Mouse (Mus musculus): ENCODE data around the gene Alkbh1. TPM values are rescaled to one million over a fixed set of nuclear protein-coding genes. Genes with fewer than 3 reads are reported as not detected.

Alkbh1 gene
- polyA plus RNA-seq, 2 experiments: 48.3 to 60.2 TPM

DNA sequence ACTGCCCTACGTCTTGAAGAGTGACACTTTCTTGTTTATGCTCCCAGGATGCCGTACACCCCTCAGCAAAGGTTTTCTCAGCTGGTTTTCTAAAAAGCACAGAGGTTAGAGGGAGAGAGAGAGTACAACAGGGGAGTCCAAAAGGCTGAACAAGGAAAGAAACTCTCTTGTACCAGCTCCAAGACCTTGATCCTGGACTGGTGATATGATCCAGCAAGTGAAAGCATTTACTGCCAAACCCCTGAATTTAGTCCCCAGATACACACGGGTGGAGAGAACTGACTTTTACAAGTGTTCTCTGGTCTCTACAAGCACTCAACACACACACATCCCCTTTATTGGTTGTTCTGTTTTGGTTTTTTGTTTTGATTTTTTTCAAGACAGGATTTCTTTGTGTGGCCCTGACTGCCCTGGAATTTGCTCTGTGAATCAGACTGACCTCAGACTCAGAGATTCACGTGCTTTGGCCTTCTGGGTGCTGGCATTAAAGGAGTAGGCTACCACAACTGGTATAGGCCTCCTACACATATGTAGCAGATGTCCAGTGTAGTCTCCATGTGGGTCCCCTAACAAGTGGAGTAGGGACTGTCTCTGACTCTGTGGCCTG, 45.9 kb downstream of the Alkbh1 start:
- H3K9ac ChIP-seq (ENCODE audit: low read depth, low read length, severe bottlenecking): no peak overlapping the region
- no peaks in the 10 kb centered on the region for H3K4me1 ChIP-seq (ENCODE audit: control insufficient read depth, insufficient read depth, low read length)
- no peak overlapping the region for H3K4me3 ChIP-seq (replicated peaks; ENCODE audit: low read length)
- DNase-seq (ENCODE audit: low spot score) (no peak), ATAC-seq (ENCODE audit: low FRiP score, low read depth) (no peak)
- H3K27ac ChIP-seq (replicated peaks; ENCODE audit: low read depth, low read length): no peak overlapping the region
- H3K36me3 ChIP-seq (ENCODE audit: control insufficient read depth, insufficient read depth, low read length): no peaks in the 10 kb centered on the region
- no peak overlapping the region for H3K4me2 ChIP-seq (replicated peaks; ENCODE audit: low read depth, low read length, severe bottlenecking)
- 50% methylated on average over 4 of the region's 4 CpGs for WGBS
- no peaks in the 10 kb centered on the region for H3K9me3 ChIP-seq (ENCODE audit: control insufficient read depth, low read length)
- H3K27me3 ChIP-seq (ENCODE audit: control insufficient read depth, insufficient read depth, low read length): no peaks in the 10 kb centered on the region
- TF ChIP-seq POLR2A (IDR thresholded peaks at IDR 0.05; ENCODE audit: borderline replicate concordance, extremely low read depth, insufficient read depth, insufficient read length): no peak

DNA sequence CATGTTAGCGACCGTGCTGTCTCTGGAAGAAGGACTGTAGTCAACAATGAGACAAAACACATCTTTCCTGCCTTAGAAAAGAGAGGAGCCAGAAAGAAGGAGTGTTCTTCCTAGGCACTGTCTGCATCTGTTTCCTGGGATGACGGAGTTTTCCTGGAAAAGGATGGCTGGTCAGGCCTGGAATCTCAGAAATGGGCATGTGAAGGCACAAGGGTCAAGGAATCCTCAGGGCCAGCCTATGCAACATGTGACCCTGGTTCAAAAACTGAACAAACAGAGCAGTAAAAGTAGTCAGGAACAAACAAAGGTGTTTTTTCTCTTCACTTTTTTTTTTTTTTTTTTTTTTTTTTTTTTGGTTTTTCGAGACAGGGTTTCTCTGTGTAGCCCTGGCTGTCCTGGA, 46.7 kb downstream of the Alkbh1 start:
- Histone ChIP-seq H3K27ac (replicated peaks; ENCODE audit: low read depth, low read length) (no peak overlapping the region), H3K4me3 (replicated peaks; ENCODE audit: low read length) (no peak overlapping the region), H3K27me3 (ENCODE audit: control insufficient read depth, insufficient read depth, low read length) (no peaks in the 10 kb centered on the region), H3K4me1 (ENCODE audit: control insufficient read depth, insufficient read depth, low read length) (no peaks in the 10 kb centered on the region), H3K36me3 (ENCODE audit: control insufficient read depth, insufficient read depth, low read length) (no peaks in the 10 kb centered on the region), H3K9me3 (ENCODE audit: control insufficient read depth, low read length) (no peaks in the 10 kb centered on the region), H3K9ac (ENCODE audit: low read depth, low read length, severe bottlenecking) (no peak overlapping the region), H3K4me2 (replicated peaks; ENCODE audit: low read depth, low read length, severe bottlenecking) (no peak overlapping the region)
- no peak for ATAC-seq (ENCODE audit: low FRiP score, low read depth)
- WGBS: 79% methylated on average over 3 of the region's 4 CpGs
- no peak for TF ChIP-seq POLR2A (IDR thresholded peaks at IDR 0.05; ENCODE audit: borderline replicate concordance, extremely low read depth, insufficient read depth, insufficient read length)
- no peak for DNase-seq (ENCODE audit: low spot score)

DNA sequence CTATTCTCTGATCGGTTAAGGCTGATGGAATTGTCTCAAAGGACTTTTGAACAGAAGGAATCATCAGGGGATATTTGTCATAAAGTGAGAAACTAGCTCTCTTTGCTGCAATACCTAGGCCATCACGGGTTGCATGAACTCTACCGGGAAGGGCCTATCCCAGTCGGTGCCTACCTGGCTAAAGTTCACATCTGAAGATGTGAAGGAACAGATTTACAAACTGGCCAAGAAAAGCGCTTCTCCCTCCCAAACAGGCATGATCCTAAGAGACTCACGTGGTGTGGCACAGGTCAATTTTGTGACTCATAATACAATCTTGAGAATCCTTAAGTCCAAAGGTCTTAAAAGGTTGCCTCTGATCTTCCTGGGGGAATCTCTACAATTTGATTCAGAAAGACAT, 49.5 kb downstream of the Alkbh1 start:
- Histone ChIP-seq H3K4me3 (replicated peaks; ENCODE audit: low read length) (no peak overlapping the region), H3K4me2 (replicated peaks; ENCODE audit: low read depth, low read length, severe bottlenecking) (no peak overlapping the region), H3K27ac (replicated peaks; ENCODE audit: low read depth, low read length) (no peak overlapping the region), H3K4me1 (ENCODE audit: control insufficient read depth, insufficient read depth, low read length) (no peaks in the 10 kb centered on the region), H3K9ac (ENCODE audit: low read depth, low read length, severe bottlenecking) (no peak overlapping the region), H3K27me3 (ENCODE audit: control insufficient read depth, insufficient read depth, low read length) (no peaks in the 10 kb centered on the region), H3K36me3 (ENCODE audit: control insufficient read depth, insufficient read depth, low read length) (no peaks in the 10 kb centered on the region), H3K9me3 (ENCODE audit: control insufficient read depth, low read length) (no peaks in the 10 kb centered on the region)
- TF ChIP-seq POLR2A (IDR thresholded peaks at IDR 0.05; ENCODE audit: borderline replicate concordance, extremely low read depth, insufficient read depth, insufficient read length): no peak
- 86% methylated on average over 6 of the region's 6 CpGs for WGBS
- no peak for ATAC-seq (ENCODE audit: low FRiP score, low read depth)
- DNase-seq (ENCODE audit: low spot score): no peak

DNA sequence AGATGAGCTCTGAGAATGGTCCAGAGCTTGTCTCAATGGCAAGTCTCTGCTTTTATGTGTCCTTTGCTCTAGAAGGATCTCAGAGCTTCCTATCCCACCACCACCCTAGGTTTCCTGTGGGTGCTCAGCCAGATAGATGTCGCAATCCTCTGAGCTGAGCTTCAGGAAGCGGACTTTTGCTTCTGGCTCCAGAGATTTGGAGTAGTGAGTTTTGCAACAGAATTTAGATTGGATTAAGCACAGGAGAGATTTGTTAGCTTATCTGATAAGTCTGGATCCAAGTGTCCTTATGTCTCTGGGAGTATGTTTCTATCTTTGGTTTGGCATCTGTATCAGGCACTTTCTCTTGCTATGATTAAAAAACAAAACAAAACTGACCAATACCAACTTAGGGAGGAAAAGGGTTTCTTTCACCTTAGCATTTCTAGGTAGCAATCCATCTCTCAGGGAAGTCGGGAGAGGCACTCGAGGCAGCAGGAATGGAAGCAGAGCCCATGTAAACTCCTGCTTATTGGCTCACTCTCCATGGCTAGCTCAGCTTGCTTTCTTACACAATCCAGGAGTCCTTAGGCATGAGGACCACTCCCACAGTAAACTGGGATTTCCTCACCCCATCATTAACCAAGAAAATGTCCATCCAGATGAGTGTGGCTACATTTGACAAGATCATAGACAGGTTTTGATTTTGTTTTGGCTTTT, 50.2 kb downstream of the Alkbh1 start:
- H3K27me3 ChIP-seq (ENCODE audit: control insufficient read depth, insufficient read depth, low read length): no peaks in the 10 kb centered on the region
- H3K4me1 ChIP-seq (ENCODE audit: control insufficient read depth, insufficient read depth, low read length): no peaks in the 10 kb centered on the region
- no peak for TF ChIP-seq POLR2A (IDR thresholded peaks at IDR 0.05; ENCODE audit: borderline replicate concordance, extremely low read depth, insufficient read depth, insufficient read length)
- ATAC-seq (ENCODE audit: low FRiP score, low read depth): no peak
- no peak overlapping the region for H3K27ac ChIP-seq (replicated peaks; ENCODE audit: low read depth, low read length)
- DNase-seq (ENCODE audit: low spot score): no peak
- H3K4me3 ChIP-seq (replicated peaks; ENCODE audit: low read length): no peak overlapping the region
- H3K9me3 ChIP-seq (ENCODE audit: control insufficient read depth, low read length): no peaks in the 10 kb centered on the region
- H3K4me2 ChIP-seq (replicated peaks; ENCODE audit: low read depth, low read length, severe bottlenecking): no peak overlapping the region
- no peaks in the 10 kb centered on the region for H3K36me3 ChIP-seq (ENCODE audit: control insufficient read depth, insufficient read depth, low read length)
- no peak overlapping the region for H3K9ac ChIP-seq (ENCODE audit: low read depth, low read length, severe bottlenecking)
- 82% methylated on average over 4 of the region's 4 CpGs for WGBS

- no peak overlapping the region for H3K27ac ChIP-seq (replicated peaks; ENCODE audit: low read depth, low read length)
- no peak for DNase-seq (ENCODE audit: low spot score)
- no peak for ATAC-seq (ENCODE audit: low FRiP score, low read depth)
- no peaks in the 10 kb centered on the region for H3K9me3 ChIP-seq (ENCODE audit: control insufficient read depth, low read length)
- H3K9ac ChIP-seq (ENCODE audit: low read depth, low read length, severe bottlenecking): no peak overlapping the region
- H3K36me3 ChIP-seq (ENCODE audit: control insufficient read depth, insufficient read depth, low read length): no peaks in the 10 kb centered on the region
- H3K4me1 ChIP-seq (ENCODE audit: control insufficient read depth, insufficient read depth, low read length): peaks cover 6% of the 10 kb centered on the region
- no peak for TF ChIP-seq POLR2A (IDR thresholded peaks at IDR 0.05; ENCODE audit: borderline replicate concordance, extremely low read depth, insufficient read depth, insufficient read length)
- no peak overlapping the region for H3K4me2 ChIP-seq (replicated peaks; ENCODE audit: low read depth, low read length, severe bottlenecking)
- H3K4me3 ChIP-seq (replicated peaks; ENCODE audit: low read length): no peak overlapping the region
- no peaks in the 10 kb centered on the region for H3K27me3 ChIP-seq (ENCODE audit: control insufficient read depth, insufficient read depth, low read length)
Measured at GRCm38 (mm10) chr12:87391355-87391754, 52.5 kb downstream of the Alkbh1 start.
